Mouse (Mus musculus) monocyte, adult 59 days (primary cell): Measurements from ENCODE around the gene Fbxl16. TPM values are rescaled to one million over a fixed set of nuclear protein-coding genes. Genes with fewer than 3 reads are reported as not detected.

ENCODE experiments used
- total RNA-seq, 2 experiments: library from RNA; stranded (reverse); gene quantifications; one replicate each; pipeline ENCODE4 v1.2.4; 2023

Fbxl16 gene
- total RNA-seq, 2 experiments from 2014 or later, result 0.24 TPM; not detected in 1

Other genes starting within 250 kb of the Fbxl16 start
- gene Sox8, start 238.4 kb upstream of the Fbxl16 start, total RNA-seq, result under 1 TPM in 1 of 2 experiments, not detected in 1; 0.18 TPM
- gene Lmf1, start 230.0 kb upstream of the Fbxl16 start, total RNA-seq, result 10 to 100 TPM; 38.1 to 41.1 TPM
- not detected for gene Gng13, start 91.9 kb upstream of the Fbxl16 start, total RNA-seq
- 1 to 10 TPM; 2.6 to 3.9 TPM for gene Chtf18, start 81.7 kb upstream of the Fbxl16 start, total RNA-seq
- gene Rpusd1, start 81.4 kb upstream of the Fbxl16 start, total RNA-seq, result 1 to 10 TPM; 6.6 to 7.9 TPM
- gene Mslnl, start 73.0 kb upstream of the Fbxl16 start, total RNA-seq, result not detected
- 1 to 10 TPM; 1.2 to 1.3 TPM for gene Msln, start 54.7 kb upstream of the Fbxl16 start, total RNA-seq
- gene Narfl, start 35.3 kb upstream of the Fbxl16 start, total RNA-seq, result 10 to 100 TPM; 33.1 to 34.7 TPM
- gene Haghl, start 23.4 kb upstream of the Fbxl16 start, total RNA-seq, result 10 to 100 TPM; 21.6 to 21.7 TPM
- gene Ccdc78, start 22.5 kb upstream of the Fbxl16 start, total RNA-seq, result not detected
- 10 to 100 TPM; 33.5 to 35.6 TPM for gene Fam173a, start 16.2 kb upstream of the Fbxl16 start, total RNA-seq
- not detected for gene AC134908.4, start 13.4 kb upstream of the Fbxl16 start, total RNA-seq
- 1 to 10 TPM; 8.0 to 9.9 TPM for gene Metrn, start 11.9 kb upstream of the Fbxl16 start, total RNA-seq
- 10 to 100 TPM; 13.5 to 14.9 TPM for gene Wdr24, start 14.5 kb downstream of the Fbxl16 start, total RNA-seq
- 10 to 100 TPM; 23.2 to 28.1 TPM for gene Jmjd8, start 19.8 kb downstream of the Fbxl16 start, total RNA-seq
- 10 to 100 TPM; 50.8 to 51.1 TPM for gene Stub1, start 24.3 kb downstream of the Fbxl16 start, total RNA-seq
- 1 to 10 TPM; 1.2 to 1.7 TPM for gene Rhbdl1, start 28.2 kb downstream of the Fbxl16 start, total RNA-seq
- 1 to 10 TPM in 1 of 2 experiments, under 1 TPM in 1; 0.89 to 4.0 TPM for gene Gm20683, start 32.7 kb downstream of the Fbxl16 start, total RNA-seq
- gene Rhot2, start 35.8 kb downstream of the Fbxl16 start, total RNA-seq, result 10 to 100 TPM; 28.4 to 34.3 TPM
- gene Wdr90, start 52.4 kb downstream of the Fbxl16 start, total RNA-seq, result 1 to 10 TPM; 6.0 to 6.2 TPM
- 1 to 10 TPM; 4.8 to 5.5 TPM for gene Mcrip2, start 59.7 kb downstream of the Fbxl16 start, total RNA-seq
- 10 to 100 TPM; 10.1 to 11.1 TPM for gene Mettl26, start 66.0 kb downstream of the Fbxl16 start, total RNA-seq
- 1 to 10 TPM; 3.2 to 3.3 TPM for gene Wfikkn1, start 71.8 kb downstream of the Fbxl16 start, total RNA-seq
- gene Rab40c, start 110.6 kb downstream of the Fbxl16 start, total RNA-seq, result 10 to 100 TPM; 16.5 to 18.1 TPM
- 10 to 100 TPM; 46.9 to 60.5 TPM for gene Pigq, start 135.9 kb downstream of the Fbxl16 start, total RNA-seq
- not detected for gene Nhlrc4, start 135.9 kb downstream of the Fbxl16 start, total RNA-seq
- gene A930017K11Rik, start 143.5 kb downstream of the Fbxl16 start, total RNA-seq, result not detected
- 10 to 100 TPM; 31.1 to 32.2 TPM for gene Capn15, start 176.7 kb downstream of the Fbxl16 start, total RNA-seq